Mouse (Mus musculus) gastrocnemius, adult 2 months (tissue): Measurements from ENCODE around the gene Hdlbp. TPM values are rescaled to one million over a fixed set of nuclear protein-coding genes. Genes with fewer than 3 reads are reported as not detected.

Experiments
- DNase-seq: peaks from one replicate; pipeline ENCODE4 v3.0.0; 2022
- H3K27ac ChIP-seq: fragments of 200-600 bp; 2 replicates; pipeline ENCODE4 v1.8.1; 2022; ENCODE audit warnings: mild to moderate bottlenecking
- H3K4me3 ChIP-seq: fragments of 200-600 bp; 2 replicates; pipeline ENCODE4 v1.8.1; 2022; ENCODE audit warnings: mild to moderate bottlenecking, moderate library complexity
- CTCF ChIP-seq: fragments of 200-600 bp; IDR thresholded peaks from 2 replicates; pipeline ENCODE4 v1.8.1; 2022; ENCODE audit warnings: antibody characterized with exemption, mild to moderate bottlenecking, moderate library complexity
- intact Hi-C: fragments of 180-260 bp; cut with DNase I; formaldehyde crosslinking; loops from one replicate; pipeline ENCODE4 v1.15.1; 2025
- total RNA-seq, 2 experiments: library from RNA; stranded (reverse); gene quantifications; 2 replicates each; pipeline ENCODE4 v1.2.3; 2021

Gene Hdlbp
- total RNA-seq, 2 experiments from 2014 or later: 317 to 345 TPM

GRCm38 (mm10) chr1:93439321-93439720 is 39.3 kb downstream of the Hdlbp start:
- no peak for DNase-seq
- TF ChIP-seq CTCF: no peak
- no peak overlapping the region for H3K27ac ChIP-seq
- intact Hi-C loops: no loop called here
- H3K4me3 ChIP-seq: no peak overlapping the region

GRCm38 (mm10) chr1:93432087-93432486 is 46.5 kb downstream of the Hdlbp start:
- intact Hi-C loops: no loop called here
- DNase-seq: no peak
- no peak for TF ChIP-seq CTCF
- Histone ChIP-seq H3K4me3 (no peak overlapping the region), H3K27ac (peak overlapping the region; percentile 16; the same call in 1 of the 2 replicates)

GRCm38 (mm10) chr1:93403403-93403802 is 75.2 kb downstream of the Hdlbp start:
- Histone ChIP-seq H3K4me3 (no peak overlapping the region), H3K27ac (no peak overlapping the region)
- TF ChIP-seq CTCF: no peak
- intact Hi-C loops: no loop called here
- no peak for DNase-seq

GRCm38 (mm10) chr1:93401191-93402052 is 77.2 kb downstream of the Hdlbp start:
- Histone ChIP-seq H3K27ac (no peak overlapping the region), H3K4me3 (peak overlapping the region; percentile 59)
- no peak for TF ChIP-seq CTCF
- intact Hi-C loops: no loop called here
- DNase-seq: peak; percentile 34

GRCm38 (mm10) chr1:93388906-93389305 is 89.7 kb downstream of the Hdlbp start:
- no peak for DNase-seq
- H3K4me3 ChIP-seq: no peak overlapping the region
- H3K27ac ChIP-seq: no peak overlapping the region
- TF ChIP-seq CTCF: no peak
- intact Hi-C loops: no loop called here

GRCm38 (mm10) chr1:93387198-93387597 is 91.4 kb downstream of the Hdlbp start:
- DNase-seq: no peak
- no peak for TF ChIP-seq CTCF
- Histone ChIP-seq H3K27ac (no peak overlapping the region), H3K4me3 (no peak overlapping the region)
- intact Hi-C loops: no loop called here

GRCm38 (mm10) chr1:93379117-93379516 is 99.5 kb downstream of the Hdlbp start:
- no peak for DNase-seq
- no peak overlapping the region for H3K4me3 ChIP-seq
- peak; percentile 3; the same call in 1 of the 2 replicates for TF ChIP-seq CTCF
- no peak overlapping the region for H3K27ac ChIP-seq
- intact Hi-C loops: no loop called here

GRCm38 (mm10) chr1:93377307-93377706 is 101.3 kb downstream of the Hdlbp start:
- Histone ChIP-seq H3K4me3 (no peak overlapping the region), H3K27ac (no peak overlapping the region)
- intact Hi-C loops: no loop called here
- DNase-seq: no peak
- no peak for TF ChIP-seq CTCF

- no peak for TF ChIP-seq CTCF
- no peak within 1 kb of the TSS for H3K4me3 ChIP-seq
- H3K27ac ChIP-seq: no peak within 1 kb of the TSS
- DNase-seq: no peak
- intact Hi-C loops: no loop called here
Measured at GRCm38 (mm10) chr1:93373665-93374064, 105.0 kb downstream of the Hdlbp start, which contains the start of gene Ano7. Gene Ano7, plus strand, starts transcription at chr1:93373930.

- no peak for TF ChIP-seq CTCF
- Histone ChIP-seq H3K27ac (no peak overlapping the region), H3K4me3 (no peak overlapping the region)
- no peak for DNase-seq
- intact Hi-C loops: no loop called here
Measured at GRCm38 (mm10) chr1:93365641-93366040, 113.0 kb downstream of the Hdlbp start.

GRCm38 (mm10) chr1:93362661-93363060 is 116.0 kb downstream of the Hdlbp start:
- Histone ChIP-seq H3K27ac (no peak overlapping the region), H3K4me3 (no peak overlapping the region)
- intact Hi-C loops: no loop called here
- DNase-seq: no peak
- no peak for TF ChIP-seq CTCF

Other genes with a start within 250 kb of the Hdlbp start
- gene Sned1, start 243.0 kb downstream of the Hdlbp start, total RNA-seq: 1 to 10 TPM; 5.1 to 5.4 TPM
- gene Mterf4, start 172.9 kb downstream of the Hdlbp start, total RNA-seq: 10 to 100 TPM in 1 of 2 experiments, 1 to 10 TPM in 1; 8.7 to 12.1 TPM
- gene Ppp1r7, start 136.0 kb downstream of the Hdlbp start, total RNA-seq: 10 to 100 TPM; 21.4 to 22.1 TPM
- gene Pask, start 135.3 kb downstream of the Hdlbp start, total RNA-seq: under 1 TPM; 0.13 to 0.20 TPM
- not detected for gene Ano7, start 104.9 kb downstream of the Hdlbp start, total RNA-seq
- 10 to 100 TPM; 13.1 to 13.4 TPM for gene Farp2, start 33.3 kb upstream of the Hdlbp start, total RNA-seq
- gene Stk25, start 179.8 kb upstream of the Hdlbp start, total RNA-seq: 10 to 100 TPM; 90.1 to 90.5 TPM
- 1 to 10 TPM in 1 of 2 experiments, under 1 TPM in 1; 0.59 to 1.1 TPM for gene Bok, start 206.8 kb upstream of the Hdlbp start, total RNA-seq